ENCODE assay signal across 8 mouse cellular contexts in genomic region chr1:194976517-194977370, GRCm38 (mm10). TPM values are rescaled to one million over a fixed set of nuclear protein-coding genes. Genes with fewer than 3 reads are reported as not detected.
A peak's percentile ranks its signal among the peaks of the same experiment; 100 is the strongest.
DNase-seq lines count a peak whose midpoint lies in the region; ATAC-seq and TF ChIP-seq lines count a peak whose summit lies in the region.

No protein-coding gene starts in this region.

- H3K4me2 ChIP-seq in forebrain, embryonic 14.5 days (ENCODE audit: low read length): peak overlapping the region; percentile 89
- peak overlapping the region; percentile 95 for H3K4me2 ChIP-seq in liver, embryonic 15.5 days
- peak overlapping the region; percentile 95 for H3K4me2 ChIP-seq in neural tube, embryonic 11.5 days (ENCODE audit: low read depth)

- intact Hi-C loops in heart, postnatal 10 days (cut with DNase I): loop anchor here (1.0 to 5.0 kb wide), 3 partner anchors 40 to 156 kb away; partner anchors contain the start of gene Cr1l

- TF ChIP-seq CTCF in testis, adult 2 months (IDR thresholded peaks at IDR 0.05; ENCODE audit: control insufficient read depth, insufficient read depth, insufficient replicate concordance, low read depth, low read length): no peak

- TF ChIP-seq POLR2A in testis, adult 2 months (IDR thresholded peaks at IDR 0.05; ENCODE audit: control insufficient read depth, low read depth, low read length): no peak

- in situ Hi-C loops in ES-E14 (cut with MboI; ENCODE audit: low sequenced_read_pairs in 2 of 2, unreplicated experiment in 2 of 2): no loop called here

- no peaks in the 10 kb centered on the region for H3K4me1 ChIP-seq in ES-E14 (ENCODE audit: control insufficient read depth in 2 of 2, insufficient read depth in 2 of 2, low read length in 2 of 2, poor library complexity in 1 of 2)
- peaks cover 15% of the 10 kb centered on the region for H3K4me1 ChIP-seq in forebrain, embryonic 14.5 days (ENCODE audit: control insufficient read depth, insufficient read depth, low read length)
- H3K4me1 ChIP-seq in liver, embryonic 15.5 days (replicated peaks): peaks cover 52% of the 10 kb centered on the region
- peaks cover 5% of the 10 kb centered on the region; the same call in 1 of the 2 replicates for H3K4me1 ChIP-seq in neural tube, embryonic 11.5 days (ENCODE audit: control insufficient read depth, insufficient read depth, low read length)
- peaks cover 9% of the 10 kb centered on the region for H3K4me1 ChIP-seq in testis, adult 2 months (ENCODE audit: control insufficient read depth, insufficient read depth, low read length)

- DNase-seq in ES-E14 (ENCODE audit: low read depth, low spot score): peak; percentile 45
- DNase-seq in cerebellum, adult 11 months: peak; percentile 78
- peak; percentile 73 for DNase-seq in forebrain, embryonic 14.5 days (ENCODE audit: low spot score)
- DNase-seq in heart, postnatal 10 days: peak; percentile 84 to 90
- peak; percentile 81 to 89 for DNase-seq in kidney, postnatal 4 days
- peak; percentile 79 for DNase-seq in neural tube, embryonic 11.5 days (ENCODE audit: low spot score)

- WGBS in forebrain, embryonic 14.5 days: 1% methylated on average over 44 of the region's 44 CpGs
- 2% methylated on average over 44 of the region's 44 CpGs for WGBS in liver, embryonic 15.5 days (ENCODE audit: insufficient replicate concordance)
- WGBS in neural tube, embryonic 11.5 days: 1% methylated on average over 44 of the region's 44 CpGs

- H3K36me3 ChIP-seq in ES-E14 (ENCODE audit: control insufficient read depth, insufficient read depth, low read length, poor library complexity, severe bottlenecking): no peaks in the 10 kb centered on the region
- H3K36me3 ChIP-seq in forebrain, embryonic 14.5 days (ENCODE audit: control insufficient read depth, insufficient read depth, low read length): no peaks in the 10 kb centered on the region
- no peaks in the 10 kb centered on the region for H3K36me3 ChIP-seq in liver, embryonic 15.5 days (replicated peaks)
- no peaks in the 10 kb centered on the region for H3K36me3 ChIP-seq in neural tube, embryonic 11.5 days (ENCODE audit: control insufficient read depth, insufficient read depth, low read length)
- H3K36me3 ChIP-seq in testis, adult 2 months (ENCODE audit: control insufficient read depth, insufficient read depth, low read length): no peaks in the 10 kb centered on the region

- peak; percentile 86 for ATAC-seq in forebrain, embryonic 14.5 days
- ATAC-seq in liver, embryonic 15.5 days (ENCODE audit: insufficient read depth): peak; percentile 86
- ATAC-seq in neural tube, embryonic 11.5 days (ENCODE audit: insufficient read depth, low FRiP score, low TSS enrichment): peak; percentile 90

- H3K9me3 ChIP-seq in ES-E14 (ENCODE audit: control insufficient read depth, insufficient read depth, low read depth, low read length): no peaks in the 10 kb centered on the region
- no peaks in the 10 kb centered on the region for H3K9me3 ChIP-seq in forebrain, embryonic 14.5 days (replicated peaks; ENCODE audit: control insufficient read depth, low read length)
- H3K9me3 ChIP-seq in liver, embryonic 15.5 days (replicated peaks): no peaks in the 10 kb centered on the region
- no peaks in the 10 kb centered on the region for H3K9me3 ChIP-seq in neural tube, embryonic 11.5 days (ENCODE audit: control insufficient read depth, low read length)

- H3K4me3 ChIP-seq in ES-E14 (ENCODE audit: insufficient read depth in 1 of 2, low read depth in 1 of 2, low read length in 2 of 2, poor library complexity in 1 of 2, severe bottlenecking in 1 of 2): peak overlapping the region; percentile 71 to 75
- H3K4me3 ChIP-seq in forebrain, embryonic 14.5 days (ENCODE audit: low read depth, low read length): peak overlapping the region; percentile 71
- H3K4me3 ChIP-seq in liver, embryonic 15.5 days (replicated peaks): peak overlapping the region; percentile 73
- peak overlapping the region; percentile 70 for H3K4me3 ChIP-seq in neural tube, embryonic 11.5 days (ENCODE audit: low read depth, low read length)
- peak overlapping the region; percentile 89 for H3K4me3 ChIP-seq in testis, adult 2 months (ENCODE audit: control insufficient read depth, low read depth, low read length)

- no peak overlapping the region for H3K27ac ChIP-seq in ES-E14 (ENCODE audit: insufficient read depth, low read depth, low read length, poor library complexity, severe bottlenecking)
- peak overlapping the region; percentile 72 for H3K27ac ChIP-seq in forebrain, embryonic 14.5 days (ENCODE audit: low read depth, low read length)
- H3K27ac ChIP-seq in liver, embryonic 15.5 days (replicated peaks): peak overlapping the region; percentile 65
- 0 out of 2 replicates have a peak overlapping the region, but pooled peaks have one; percentile 27 for H3K27ac ChIP-seq in neural tube, embryonic 11.5 days (ENCODE audit: low read depth, low read length)
- H3K27ac ChIP-seq in testis, adult 2 months (ENCODE audit: control insufficient read depth, insufficient read depth, low read depth, low read length): peak overlapping the region; percentile 58

- H3K9ac ChIP-seq in ES-E14 (ENCODE audit: insufficient read depth, low read depth, low read length, poor library complexity, severe bottlenecking): peak overlapping the region; percentile 83
- H3K9ac ChIP-seq in forebrain, embryonic 14.5 days (ENCODE audit: low read length): peak overlapping the region; percentile 75
- peak overlapping the region; percentile 67 for H3K9ac ChIP-seq in liver, embryonic 15.5 days
- peak overlapping the region; percentile 67 for H3K9ac ChIP-seq in neural tube, embryonic 11.5 days (ENCODE audit: low read length)

- no peaks in the 10 kb centered on the region for H3K27me3 ChIP-seq in forebrain, embryonic 14.5 days (replicated peaks; ENCODE audit: control insufficient read depth, insufficient read depth, low read length)
- peaks cover 11% of the 10 kb centered on the region; the same call in 1 of the 2 replicates for H3K27me3 ChIP-seq in liver, embryonic 15.5 days
- no peaks in the 10 kb centered on the region for H3K27me3 ChIP-seq in neural tube, embryonic 11.5 days (ENCODE audit: control insufficient read depth, insufficient read depth, low read length)
- no peaks in the 10 kb centered on the region for H3K27me3 ChIP-seq in testis, adult 2 months (ENCODE audit: control insufficient read depth, insufficient read depth, low read length)

TF ChIP-seq in ES-E14, 5 proteins besides CTCF, POLR2A, EP300 and RAD21:
- TF ChIP-seq ZNF384 (IDR thresholded peaks at IDR 0.05; ENCODE audit: low read depth, low read length) (no peak), HCFC1 (IDR thresholded peaks at IDR 0.05; ENCODE audit: borderline replicate concordance, insufficient read depth, low read length) (0 out of 2 replicates have a peak, but pooled peaks have one; percentile 5)

RNA-seq across cellular contexts. Expression of gene Cd34, which starts 38.1 kb away (rescaled TPM):
- total RNA-seq in ES-E14 (2012; rRNA removed): 8.4 and 9.4 TPM in 2 replicates
- 33.4 and 36.9 TPM in 2 replicates for polyA plus RNA-seq in forebrain, embryonic 14.5 days (2014; fragmentation: Nextera tagmentation; extraction: Ambion mirVana)
- total RNA-seq in heart, postnatal 10 days (2021): 100 to 1,000 TPM; 289 to 314 TPM
- 9.3 and 10.4 TPM in 2 replicates for polyA plus RNA-seq in liver, embryonic 15.5 days (2015; fragmentation: Nextera tagmentation; extraction: Ambion mirVana)
- 62.2 and 67.0 TPM in 2 replicates for polyA plus RNA-seq in neural tube, embryonic 11.5 days (2014; fragmentation: Nextera tagmentation; extraction: Ambion mirVana)
- 7.7 and 7.9 TPM in 2 replicates for polyA plus RNA-seq in testis, adult 2 months (2012; rRNA removed)
